Mouse (Mus musculus): ENCODE data around the gene Rdx.

Rdx gene

GRCm38 (mm10) chr9:52119212-52119611 lies 72.2 kb downstream of the Rdx start:
- no peak for DNase-seq

GRCm38 (mm10) chr9:52125225-52125624 lies 78.3 kb downstream of the Rdx start:
- no peak for DNase-seq

- peak; percentile 61 to 65 for DNase-seq
Measured at GRCm38 (mm10) chr9:52130348-52130747, 83.4 kb downstream of the Rdx start.

GRCm38 (mm10) chr9:52132771-52133170 lies 85.8 kb downstream of the Rdx start:
- no peak for DNase-seq

All from cerebellum, postnatal 14 days (tissue).